In the genomic region with DNA sequence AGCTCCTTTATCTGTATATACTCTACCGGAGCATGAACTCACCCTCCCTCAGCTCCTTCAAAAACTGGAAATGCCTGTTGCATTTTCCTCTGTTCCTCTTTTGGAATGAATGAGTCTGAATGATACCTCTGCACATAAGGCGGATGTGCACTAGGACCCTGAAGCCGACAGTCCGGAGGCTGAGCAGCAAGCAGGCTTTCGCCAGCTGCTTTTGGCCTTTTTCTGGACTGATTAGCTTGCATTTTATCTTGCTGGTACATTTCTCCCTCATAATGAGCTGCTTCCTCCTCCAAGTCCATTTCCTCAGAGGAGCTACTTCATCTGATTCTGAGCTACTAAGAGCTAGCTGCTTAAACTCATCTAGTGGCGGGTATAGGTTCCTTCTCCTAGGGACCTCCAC, we compare ENCODE assay signal across 15 mouse cellular contexts. TPM values are rescaled to one million over a fixed set of nuclear protein-coding genes. Genes with fewer than 3 reads are reported as not detected.
DNase-seq lines count a peak whose midpoint lies in the region; ATAC-seq and TF ChIP-seq lines count a peak whose summit lies in the region.
"Not testable (repeated sequence)": the region's sequence is repeated elsewhere in the genome, so short reads cannot be mapped to it uniquely, and the experiment has no call there.
"Had no signal": no experiment of that assay in that cellular context is flagged by ENCODE, and none has a peak within 500 bp of the region (broad histone marks: within the 10 kb centered on the region; RNA-seq: fewer than 3 reads in every experiment).

No protein-coding gene starts in this region.

- not testable (repeated sequence) for H3K36me3 ChIP-seq in heart, embryonic 10.5 days; kidney, adult 2 months (ENCODE audit: control insufficient read depth, insufficient read depth, low read length); lung, embryonic 16.5 days (ENCODE audit: control insufficient read depth, insufficient read depth, low read length)

- DNase-seq in brain, adult 2 months (ENCODE audit: low read depth, low spot score): peak; percentile 20
- DNase-seq in heart, adult 18-20 months: peak; percentile 37 to 51
- DNase-seq in heart, embryonic 10.5 days (ENCODE audit: low spot score): peak; percentile 38
- DNase-seq in kidney, adult 2 months: peak; percentile 16
- DNase-seq in lung, postnatal 10 days: peak; percentile 30

- H3K27ac ChIP-seq in heart, embryonic 10.5 days; kidney, adult 2 months (ENCODE audit: insufficient read depth, low read depth, low read length): not testable (repeated sequence)
- H3K27ac ChIP-seq in lung, embryonic 16.5 days (ENCODE audit: low read length): 0 out of 2 replicates have a peak overlapping the region, but pooled peaks have one; percentile 22

- not testable (repeated sequence) for TF ChIP-seq CTCF in kidney, adult 2 months (conservative IDR thresholded peaks at IDR 0.05; ENCODE audit: insufficient read depth, insufficient read length, low read depth, low read length)

- not testable (repeated sequence) for H3K4me2 ChIP-seq in lung, embryonic 16.5 days (ENCODE audit: low read depth, low read length)

- H3K9me3 ChIP-seq in heart, embryonic 10.5 days; lung, embryonic 16.5 days (ENCODE audit: control insufficient read depth, low read length): not testable (repeated sequence)

- not testable (repeated sequence) for TF ChIP-seq POLR2A in kidney, adult 2 months (IDR thresholded peaks at IDR 0.05; ENCODE audit: low read depth, low read length)

- H3K4me3 ChIP-seq in heart, embryonic 10.5 days; kidney, adult 2 months (ENCODE audit: insufficient read depth, low read depth, low read length); lung, embryonic 16.5 days (ENCODE audit: low read length): not testable (repeated sequence)

- not testable (repeated sequence) for H3K9ac ChIP-seq in lung, embryonic 16.5 days (ENCODE audit: low read length)

- not testable (repeated sequence) for H3K27me3 ChIP-seq in heart, embryonic 10.5 days (ENCODE audit: insufficient read depth, poor library complexity, severe bottlenecking); kidney, adult 2 months (replicated peaks; ENCODE audit: control insufficient read depth, insufficient read depth, low read length); lung, embryonic 16.5 days (ENCODE audit: control insufficient read depth, insufficient read depth, low read depth, low read length)

- 79% methylated on average over 6 of the region's 6 CpGs for WGBS in heart, embryonic 10.5 days
- 74% methylated on average over 6 of the region's 6 CpGs for WGBS in kidney, adult 2 months
- 73% methylated on average over 6 of the region's 6 CpGs for WGBS in lung, embryonic 16.5 days

- not testable (repeated sequence) for ATAC-seq in lung, embryonic 16.5 days (ENCODE audit: low read depth)

- not testable (repeated sequence) for H3K4me1 ChIP-seq in heart, embryonic 10.5 days; kidney, adult 2 months (ENCODE audit: control insufficient read depth, insufficient read depth, low read length); lung, embryonic 16.5 days (replicated peaks; ENCODE audit: control insufficient read depth, insufficient read depth, low read length)

RNA-seq across cellular contexts. Expression of a gene that starts 19.4 kb away (rescaled TPM):
- total RNA-seq in heart, adult 18-20 months (2021): 10 to 100 TPM; 21.8 to 23.4 TPM
- polyA plus RNA-seq in heart, embryonic 10.5 days (2016; fragmentation: Nextera tagmentation; extraction: Ambion mirVana): 10.8 and 18.2 TPM in 2 replicates
- polyA plus RNA-seq in kidney, adult 2 months (2012; rRNA removed): 10.8 and 12.5 TPM in 2 replicates
- 17.0 and 17.1 TPM in 2 replicates for polyA plus RNA-seq in lung, embryonic 16.5 days (2015; fragmentation: Nextera tagmentation; extraction: Ambion mirVana)

RNA-seq across cellular contexts. Expression of a gene that starts 26.9 kb away (rescaled TPM):
- under 1 TPM in 1 of 2 experiments, not detected in 1; 0.15 TPM for total RNA-seq in heart, adult 18-20 months (2021)
- 0.27 and 0.31 TPM in 2 replicates for polyA plus RNA-seq in heart, embryonic 10.5 days (2016; fragmentation: Nextera tagmentation; extraction: Ambion mirVana)
- 0.31 and 0.47 TPM in 2 replicates for polyA plus RNA-seq in kidney, adult 2 months (2012; rRNA removed)
- 0.25 and 0.35 TPM in 2 replicates for polyA plus RNA-seq in lung, embryonic 16.5 days (2015; fragmentation: Nextera tagmentation; extraction: Ambion mirVana)
- total RNA-seq: adrenal gland, adult 18-20 months; adrenal gland, postnatal 36 days; CH12.LX; common myeloid progenitor, adult 5-6 weeks had no signal
- polyA plus RNA-seq: activated CD4-positive, CD25-positive, alpha-beta regulatory T cell, adult 4 months; CD4-positive, CD25-positive, alpha-beta regulatory T cell, adult 4 months; erythroblast, embryonic 14.5 days; G1E; Patski had no signal
